Mouse (Mus musculus) liver, postnatal 0 days (tissue): ENCODE data around the gene Eif3j1.
A peak's percentile ranks its signal among the peaks of the same experiment; 100 is the strongest.

Experiments used
- CTCF ChIP-seq: sonication (generic); IDR thresholded peaks from 2 replicates; pipeline ENCODE4 v1.5.1; 2016; ENCODE audit warnings: antibody characterized with exemption, low read depth
- EP300 ChIP-seq: IDR thresholded peaks from 2 replicates; pipeline ENCODE4 v1.6.1; 2016; ENCODE audit warnings: antibody characterized with exemption, low read depth, mild to moderate bottlenecking

GRCm38 (mm10) chr2:122069922-122070321 lies 41.6 kb downstream of the Eif3j1 start:
- TF ChIP-seq CTCF, result peak; percentile 87
- no peak for TF ChIP-seq EP300
